Comparison of ENCODE assay signal across 18 mouse cellular contexts in the genomic region with DNA sequence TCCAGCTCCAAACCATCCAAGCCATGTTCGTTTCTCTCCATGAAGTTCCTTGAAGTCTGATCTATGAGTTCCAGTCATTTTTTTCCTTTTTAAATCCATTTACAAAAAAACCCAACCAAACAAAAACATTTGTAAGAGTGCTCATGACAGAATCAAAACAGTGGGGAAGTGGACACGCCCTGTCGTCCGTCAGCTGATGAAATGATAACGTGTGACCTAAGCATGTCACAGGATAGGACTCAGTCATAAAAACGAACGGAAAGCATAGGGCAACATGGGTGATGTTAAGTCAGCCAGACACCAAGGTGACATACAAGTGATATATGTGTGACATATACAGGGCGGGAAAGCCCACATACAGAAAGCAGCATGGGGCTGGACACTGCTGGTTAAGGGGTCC.
"Had no signal": no experiment of that assay in that cellular context is flagged by ENCODE, and none has a peak within 500 bp of the region (broad histone marks: within the 10 kb centered on the region; RNA-seq: fewer than 3 reads in every experiment).

No protein-coding gene starts in this region.

- H3K27me3 ChIP-seq: heart, embryonic 13.5 days; heart, embryonic 15.5 days; hindbrain, embryonic 13.5 days; hindbrain, embryonic 15.5 days; intestine, embryonic 15.5 days; kidney, embryonic 15.5 days; limb, embryonic 12.5 days had no signal

- DNase-seq: gastrocnemius, postnatal 14 days; gastrocnemius, postnatal 36 days; heart, adult 11 months; heart, adult 2 months; heart, postnatal 14 days; heart, postnatal 36 days; kidney, adult 2 months; kidney, adult 9 months; kidney, postnatal 14 days; kidney, postnatal 36 days; liver had no signal
